ENCODE assay signal across 8 mouse cellular contexts in the genomic region with DNA sequence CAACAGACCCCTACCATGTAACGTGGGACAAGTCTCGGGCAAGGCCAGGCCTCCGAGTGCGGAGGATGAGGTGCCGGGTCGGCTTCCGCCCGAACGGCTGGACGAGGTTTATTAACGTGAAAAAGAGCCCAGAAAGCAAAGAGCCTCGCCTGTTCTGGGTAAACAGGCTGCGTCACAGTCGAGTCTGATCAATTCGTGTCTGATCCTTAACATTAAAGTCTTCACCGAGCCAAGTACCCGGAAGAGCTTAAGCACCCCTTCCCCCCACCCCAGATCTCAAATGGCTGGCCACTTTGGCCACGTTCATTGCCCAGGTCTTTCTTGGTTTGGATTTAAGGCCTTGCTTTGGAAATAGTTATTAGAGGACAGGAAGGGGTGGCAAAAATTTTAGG. TPM values are rescaled to one million over a fixed set of nuclear protein-coding genes. Genes with fewer than 3 reads are reported as not detected.
DNase-seq lines count a peak whose midpoint lies in the region; ATAC-seq and TF ChIP-seq lines count a peak whose summit lies in the region.

No protein-coding gene starts in this region.

- H3K9me3 ChIP-seq in lung, embryonic 14.5 days (ENCODE audit: low read depth, low read length) = no peaks in the 10 kb centered on the region
- no peaks in the 10 kb centered on the region for H3K9me3 ChIP-seq in intestine, embryonic 14.5 days (ENCODE audit: control insufficient read depth, low read length)
- no peaks in the 10 kb centered on the region for H3K9me3 ChIP-seq in neural tube, embryonic 14.5 days (ENCODE audit: control insufficient read depth, low read length)

- under 1% methylated on average over 18 of the region's 18 CpGs for WGBS in lung, embryonic 14.5 days
- WGBS in intestine, embryonic 14.5 days = under 1% methylated on average over 18 of the region's 18 CpGs
- WGBS in neural tube, embryonic 14.5 days = 1% methylated on average over 18 of the region's 18 CpGs

- no peak for TF ChIP-seq POLR2A in cortical plate, adult 2 months (IDR thresholded peaks at IDR 0.05; ENCODE audit: extremely low read depth, insufficient read depth, low read length)

- DNase-seq in lung, embryonic 14.5 days = no peak
- no peak for DNase-seq in lung, postnatal 25 days (ENCODE audit: low spot score)
- no peak for DNase-seq in intestine, embryonic 14.5 days (ENCODE audit: low spot score)
- DNase-seq in layer of hippocampus, postnatal 10 days (ENCODE audit: low spot score in 2 of 2) = no peak
- DNase-seq in urinary bladder, adult 2 months (ENCODE audit: low spot score) = no peak

- H3K36me3 ChIP-seq in lung, embryonic 14.5 days (ENCODE audit: insufficient read depth) = peaks cover 33% of the 10 kb centered on the region
- peaks cover 35% of the 10 kb centered on the region for H3K36me3 ChIP-seq in intestine, embryonic 14.5 days (ENCODE audit: control insufficient read depth, insufficient read depth, low read length)
- H3K36me3 ChIP-seq in neural tube, embryonic 14.5 days (ENCODE audit: control insufficient read depth, insufficient read depth, low read length) = peaks cover 26% of the 10 kb centered on the region

- peak overlapping the region; percentile 88 for H3K27ac ChIP-seq in lung, embryonic 14.5 days (ENCODE audit: low read depth)
- H3K27ac ChIP-seq in cortical plate, adult 2 months (ENCODE audit: insufficient read depth, low read length) = peak overlapping the region; percentile 71
- peak overlapping the region; percentile 87 for H3K27ac ChIP-seq in intestine, embryonic 14.5 days (ENCODE audit: low read depth)
- peak overlapping the region; percentile 88; the same call in 1 of the 2 replicates for H3K27ac ChIP-seq in neural tube, embryonic 14.5 days (ENCODE audit: low read depth, low read length)

- peaks cover 6% of the 10 kb centered on the region; the same call in 1 of the 2 replicates for H3K4me1 ChIP-seq in lung, embryonic 14.5 days (ENCODE audit: insufficient read depth)
- H3K4me1 ChIP-seq in cortical plate, adult 2 months (ENCODE audit: control insufficient read depth, insufficient read depth, low read length) = peaks cover 2% of the 10 kb centered on the region; the same call in 1 of the 2 replicates
- H3K4me1 ChIP-seq in intestine, embryonic 14.5 days (replicated peaks; ENCODE audit: control insufficient read depth, insufficient read depth, low read length) = peaks cover 10% of the 10 kb centered on the region
- H3K4me1 ChIP-seq in neural tube, embryonic 14.5 days (ENCODE audit: control insufficient read depth, insufficient read depth, low read length) = peaks cover 22% of the 10 kb centered on the region

- H3K4me3 ChIP-seq in lung, embryonic 14.5 days (ENCODE audit: low read depth, low read length) = peak overlapping the region; percentile 87
- H3K4me3 ChIP-seq in cortical plate, adult 2 months (ENCODE audit: insufficient read depth, low read length) = peak overlapping the region; percentile 94
- peak overlapping the region; percentile 100 for H3K4me3 ChIP-seq in intestine, embryonic 14.5 days (ENCODE audit: low read depth, low read length)
- H3K4me3 ChIP-seq in neural tube, embryonic 14.5 days (ENCODE audit: low read depth, low read length) = peak overlapping the region; percentile 99

- H3K27me3 ChIP-seq in lung, embryonic 14.5 days (ENCODE audit: insufficient read depth, low read length) = no peaks in the 10 kb centered on the region
- H3K27me3 ChIP-seq in intestine, embryonic 14.5 days (replicated peaks; ENCODE audit: control insufficient read depth, insufficient read depth, low read length) = no peaks in the 10 kb centered on the region
- no peaks in the 10 kb centered on the region for H3K27me3 ChIP-seq in neural tube, embryonic 14.5 days (ENCODE audit: control insufficient read depth, insufficient read depth, low read length)

- TF ChIP-seq CTCF in lung, embryonic 14.5 days (IDR thresholded peaks at IDR 0.05; ENCODE audit: low read depth) = no peak
- no peak for TF ChIP-seq CTCF in cortical plate, adult 2 months (IDR thresholded peaks at IDR 0.05; ENCODE audit: extremely low read depth, insufficient read depth, low read length)

- peak overlapping the region; percentile 98 for H3K9ac ChIP-seq in lung, embryonic 14.5 days
- H3K9ac ChIP-seq in intestine, embryonic 14.5 days (ENCODE audit: low read length) = peak overlapping the region; percentile 100
- H3K9ac ChIP-seq in neural tube, embryonic 14.5 days (replicated peaks; ENCODE audit: low read depth, low read length) = peak overlapping the region; percentile 99

- no peak for ATAC-seq in lung, embryonic 14.5 days (ENCODE audit: insufficient read depth)
- no peak for ATAC-seq in intestine, embryonic 14.5 days (replicated peaks; ENCODE audit: low FRiP score, low TSS enrichment, low read depth)
- ATAC-seq in neural tube, embryonic 14.5 days (ENCODE audit: low read depth) = no peak
- ATAC-seq in erythroid progenitor cell, adult 5-6 weeks (replicated peaks; ENCODE audit: low FRiP score, poor library complexity, severe bottlenecking) = no peak

- peak overlapping the region; percentile 87 for H3K4me2 ChIP-seq in lung, embryonic 14.5 days
- peak overlapping the region; percentile 98 for H3K4me2 ChIP-seq in intestine, embryonic 14.5 days (ENCODE audit: low read length)
- peak overlapping the region; percentile 98 for H3K4me2 ChIP-seq in neural tube, embryonic 14.5 days (ENCODE audit: low read depth, low read length)

RNA-seq across cellular contexts. Expression of gene Rpl19, which starts 0.8 kb away (rescaled TPM):
- 1,155 and 1,171 TPM in 2 replicates for polyA plus RNA-seq in lung, embryonic 14.5 days (2014; fragmentation: Nextera tagmentation; extraction: Ambion mirVana)
- 880 and 901 TPM in 2 replicates for polyA plus RNA-seq in cortical plate, adult 2 months (2012; rRNA removed)
- 1,242 TPM in 2 replicates for polyA plus RNA-seq in intestine, embryonic 14.5 days (2014; fragmentation: Nextera tagmentation; extraction: Ambion mirVana)
- polyA plus RNA-seq in neural tube, embryonic 14.5 days (2014; fragmentation: Nextera tagmentation; extraction: Ambion mirVana) = 656 and 678 TPM in 2 replicates
- 100 to 1,000 TPM; 648 to 672 TPM for total RNA-seq in layer of hippocampus, postnatal 10 days (2021)
- total RNA-seq in erythroid progenitor cell, adult 5-6 weeks (2015; ENCODE audit: low replicate concordance) = 931 and 1,058 TPM in 2 replicates
- 346 and 531 TPM in 2 replicates for total RNA-seq in erythroid progenitor cell, adult 5-6 weeks (2017; ENCODE audit: low replicate concordance)
- polyA plus RNA-seq in urinary bladder, adult 2 months (2012; rRNA removed) = 1,600 and 1,809 TPM in 2 replicates

RNA-seq across cellular contexts. Expression of gene Cacnb1, which starts 4.5 kb away (rescaled TPM):
- polyA plus RNA-seq in lung, embryonic 14.5 days (2014; fragmentation: Nextera tagmentation; extraction: Ambion mirVana) = 5.4 and 5.5 TPM in 2 replicates
- 114 and 117 TPM in 2 replicates for polyA plus RNA-seq in cortical plate, adult 2 months (2012; rRNA removed)
- 7.5 and 8.0 TPM in 2 replicates for polyA plus RNA-seq in intestine, embryonic 14.5 days (2014; fragmentation: Nextera tagmentation; extraction: Ambion mirVana)
- polyA plus RNA-seq in neural tube, embryonic 14.5 days (2014; fragmentation: Nextera tagmentation; extraction: Ambion mirVana) = 32.4 and 37.1 TPM in 2 replicates
- 100 to 1,000 TPM; 118 TPM for total RNA-seq in layer of hippocampus, postnatal 10 days (2021)
- total RNA-seq in erythroid progenitor cell, adult 5-6 weeks (2015; ENCODE audit: low replicate concordance) = not detected in 2 replicates
- total RNA-seq in erythroid progenitor cell, adult 5-6 weeks (2017; ENCODE audit: low replicate concordance) = 0.13 and 0.68 TPM in 2 replicates
- polyA plus RNA-seq in urinary bladder, adult 2 months (2012; rRNA removed) = 12.1 and 12.4 TPM in 2 replicates

RNA-seq across cellular contexts. Expression of gene Stac2, which starts 26.0 kb away (rescaled TPM):
- polyA plus RNA-seq in lung, embryonic 14.5 days (2014; fragmentation: Nextera tagmentation; extraction: Ambion mirVana) = 0.05 and 0.14 TPM in 2 replicates
- polyA plus RNA-seq in cortical plate, adult 2 months (2012; rRNA removed) = 49.7 and 51.6 TPM in 2 replicates
- 0.35 and 0.43 TPM in 2 replicates for polyA plus RNA-seq in intestine, embryonic 14.5 days (2014; fragmentation: Nextera tagmentation; extraction: Ambion mirVana)
- 16.0 and 18.1 TPM in 2 replicates for polyA plus RNA-seq in neural tube, embryonic 14.5 days (2014; fragmentation: Nextera tagmentation; extraction: Ambion mirVana)
- total RNA-seq in layer of hippocampus, postnatal 10 days (2021) = 10 to 100 TPM; 13.0 to 14.9 TPM
- total RNA-seq in erythroid progenitor cell, adult 5-6 weeks (2015; ENCODE audit: low replicate concordance) = not detected in 2 replicates
- not detected in 2 replicates for total RNA-seq in erythroid progenitor cell, adult 5-6 weeks (2017; ENCODE audit: low replicate concordance)
- 0.14 and 0.41 TPM in 2 replicates for polyA plus RNA-seq in urinary bladder, adult 2 months (2012; rRNA removed)

RNA-seq across cellular contexts. Expression of gene Arl5c, which starts 31.3 kb away (rescaled TPM):
- polyA plus RNA-seq in lung, embryonic 14.5 days (2014; fragmentation: Nextera tagmentation; extraction: Ambion mirVana) = 11.4 and 11.5 TPM in 2 replicates
- 2.2 and 2.6 TPM in 2 replicates for polyA plus RNA-seq in cortical plate, adult 2 months (2012; rRNA removed)
- polyA plus RNA-seq in intestine, embryonic 14.5 days (2014; fragmentation: Nextera tagmentation; extraction: Ambion mirVana) = 9.6 and 13.8 TPM in 2 replicates
- polyA plus RNA-seq in neural tube, embryonic 14.5 days (2014; fragmentation: Nextera tagmentation; extraction: Ambion mirVana) = 6.1 and 11.0 TPM in 2 replicates
- 1 to 10 TPM; 2.0 to 2.1 TPM for total RNA-seq in layer of hippocampus, postnatal 10 days (2021)
- 8.8 and 24.5 TPM in 2 replicates for total RNA-seq in erythroid progenitor cell, adult 5-6 weeks (2015; ENCODE audit: low replicate concordance)
- 9.6 and 17.5 TPM in 2 replicates for total RNA-seq in erythroid progenitor cell, adult 5-6 weeks (2017; ENCODE audit: low replicate concordance)
- 3.2 and 3.9 TPM in 2 replicates for polyA plus RNA-seq in urinary bladder, adult 2 months (2012; rRNA removed)

RNA-seq across cellular contexts. Expression of gene Plxdc1, which starts 41.0 kb away (rescaled TPM):
- 0.53 and 0.64 TPM in 2 replicates for polyA plus RNA-seq in lung, embryonic 14.5 days (2014; fragmentation: Nextera tagmentation; extraction: Ambion mirVana)
- polyA plus RNA-seq in cortical plate, adult 2 months (2012; rRNA removed) = 28.6 and 29.2 TPM in 2 replicates
- 0.09 and 0.30 TPM in 2 replicates for polyA plus RNA-seq in intestine, embryonic 14.5 days (2014; fragmentation: Nextera tagmentation; extraction: Ambion mirVana)
- 0.39 and 0.70 TPM in 2 replicates for polyA plus RNA-seq in neural tube, embryonic 14.5 days (2014; fragmentation: Nextera tagmentation; extraction: Ambion mirVana)
- total RNA-seq in layer of hippocampus, postnatal 10 days (2021) = 1 to 10 TPM; 6.8 to 7.1 TPM
- 1.3 TPM in 1 of 2 replicates, not detected in the other for total RNA-seq in erythroid progenitor cell, adult 5-6 weeks (2015; ENCODE audit: low replicate concordance)
- total RNA-seq in erythroid progenitor cell, adult 5-6 weeks (2017; ENCODE audit: low replicate concordance) = 2.3 and 2.4 TPM in 2 replicates
- 3.6 and 5.3 TPM in 2 replicates for polyA plus RNA-seq in urinary bladder, adult 2 months (2012; rRNA removed)

Comparison
In these comparisons a context has a peak if more than half of its experiments do, and no peak if none do; other contexts are left out.
1. RNA of gene Stac2, which starts 26.0 kb away (polyA plus RNA-seq): 49.7 to 51.6 TPM in cortical plate, adult 2 months and 16.0 to 18.1 TPM in neural tube, embryonic 14.5 days; 0.35 to 0.43 TPM in intestine, embryonic 14.5 days, 0.14 to 0.41 TPM in urinary bladder, adult 2 months and 0.05 to 0.14 TPM in lung, embryonic 14.5 days; every median in the first group is over 10 times any median in the second.
2. Peak in every context shown above with its lines, with median percentiles within 50 percentile points of each other: H3K27ac ChIP-seq, H3K4me2 ChIP-seq, H3K4me3 ChIP-seq and H3K9ac ChIP-seq.